Mouse (Mus musculus): Measurements from ENCODE around the gene Zgpat. TPM values are rescaled to one million over a fixed set of nuclear protein-coding genes. Genes with fewer than 3 reads are reported as not detected.

Gene Zgpat
- total RNA-seq, 4 experiments from 2014 or later, result 9.3 to 11.2 (median 10.3) TPM

Other genes with a start within 250 kb of the Zgpat start
- under 1 TPM in 2 of 4 experiments, not detected in 2; 0.15 to 0.19 TPM for gene Kcnq2, start 229.6 kb upstream of the Zgpat start, total RNA-seq (2022)
- gene Eef1a2, start 207.9 kb upstream of the Zgpat start, total RNA-seq (2022), result 1,000 to 10,000 TPM; 1,913 to 2,067 (median 2,007) TPM
- gene Ppdpf, start 177.7 kb upstream of the Zgpat start, total RNA-seq (2022), result 10 to 100 TPM; 38.4 to 43.8 (median 40.1) TPM
- gene Ptk6, start 162.1 kb upstream of the Zgpat start, total RNA-seq (2022), result not detected
- under 1 TPM in 2 of 4 experiments, not detected in 2; 0.22 to 0.24 TPM for gene Srms, start 151.7 kb upstream of the Zgpat start, total RNA-seq (2022)
- not detected for gene Fndc11, start 144.9 kb upstream of the Zgpat start, total RNA-seq (2022)
- 1 to 10 TPM; 1.4 to 1.8 (median 1.6) TPM for gene Helz2, start 122.9 kb upstream of the Zgpat start, total RNA-seq (2022)
- 1 to 10 TPM; 6.8 to 9.8 (median 7.9) TPM for gene Gmeb2, start 76.9 kb upstream of the Zgpat start, total RNA-seq (2022)
- not detected for gene Stmn3, start 50.4 kb upstream of the Zgpat start, total RNA-seq (2022)
- gene Rtel1, start 45.2 kb upstream of the Zgpat start, total RNA-seq (2022), result 10 to 100 TPM in 1 of 4 experiments, 1 to 10 TPM in 3; 8.4 to 12.9 (median 9.0) TPM
- 10 to 100 TPM; 20.9 to 25.1 (median 23.8) TPM for gene Arfrp1, start 476 bp downstream of the Zgpat start, total RNA-seq (2022)
- 1 to 10 TPM; 2.2 to 4.0 (median 3.0) TPM for gene Lime1, start 15.2 kb downstream of the Zgpat start, total RNA-seq (2022)
- gene Zbtb46, start 94.5 kb downstream of the Zgpat start, total RNA-seq (2022), result 1 to 10 TPM; 3.3 to 5.3 (median 4.1) TPM
- gene Abhd16b, start 128.3 kb downstream of the Zgpat start, total RNA-seq (2022), result not detected
- gene Tpd52l2, start 132.2 kb downstream of the Zgpat start, total RNA-seq (2022), result 10 to 100 TPM; 43.7 to 49.1 (median 45.8) TPM
- gene Dnajc5, start 155.6 kb downstream of the Zgpat start, total RNA-seq (2022), result 10 to 100 TPM; 43.4 to 50.3 (median 44.1) TPM
- gene Uckl1, start 220.0 kb downstream of the Zgpat start, total RNA-seq (2022), result 10 to 100 TPM; 24.6 to 38.4 (median 28.5) TPM
- gene Prpf6, start 226.9 kb downstream of the Zgpat start, total RNA-seq (2022), result 10 to 100 TPM; 28.8 to 35.0 (median 32.6) TPM
- gene Zfp512b, start 227.9 kb downstream of the Zgpat start, total RNA-seq (2022), result 10 to 100 TPM; 15.4 to 21.2 (median 19.3) TPM
- 1 to 10 TPM; 1.7 to 4.6 (median 3.7) TPM for gene Samd10, start 234.3 kb downstream of the Zgpat start, total RNA-seq (2022)